8 mouse cellular contexts compared by ENCODE assay signal in the genomic region with DNA sequence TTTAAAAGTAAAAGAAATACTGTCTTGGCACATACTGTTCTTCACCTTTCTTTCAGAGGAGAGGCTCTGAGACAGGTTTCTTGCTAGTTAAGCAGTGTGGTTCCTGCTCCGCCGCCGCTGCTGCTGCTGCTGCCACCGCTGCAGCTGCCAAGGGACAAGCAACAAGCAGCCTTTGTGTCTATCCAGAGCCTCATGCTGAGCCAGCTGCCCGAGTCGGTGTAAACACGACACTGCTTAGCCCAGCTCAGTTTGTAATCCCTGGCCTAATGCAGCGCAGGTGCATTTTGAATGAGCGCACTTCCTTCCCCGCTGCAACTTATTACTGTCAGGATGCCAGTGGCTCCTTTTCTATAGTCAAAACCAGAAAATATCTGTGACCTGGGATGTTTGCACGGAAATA.
DNase-seq lines count a peak whose midpoint lies in the region; ATAC-seq and TF ChIP-seq lines count a peak whose summit lies in the region.

No protein-coding gene starts in this region.

- TF ChIP-seq EP300 in heart, postnatal 0 days (IDR thresholded peaks at IDR 0.05; ENCODE audit: low read depth) = no peak

- H3K27me3 ChIP-seq in heart, postnatal 0 days (ENCODE audit: control insufficient read depth, insufficient read depth, low read length) = no peaks in the 10 kb centered on the region
- H3K27me3 ChIP-seq in hindbrain, embryonic 12.5 days = no peaks in the 10 kb centered on the region
- H3K27me3 ChIP-seq in midbrain, embryonic 10.5 days (ENCODE audit: low read depth, poor library complexity, severe bottlenecking) = no peaks in the 10 kb centered on the region
- no peaks in the 10 kb centered on the region for H3K27me3 ChIP-seq in stomach, embryonic 16.5 days (ENCODE audit: control insufficient read depth, insufficient read depth, low read length)

- no peak for TF ChIP-seq CTCF in heart, postnatal 0 days (IDR thresholded peaks at IDR 0.05; ENCODE audit: low read depth)

- no peak for DNase-seq in heart, postnatal 0 days (ENCODE audit: low spot score)
- no peak for DNase-seq in heart, adult 11 months
- peak; percentile 35 for DNase-seq in embryo, embryonic 11.5 days (ENCODE audit: low read depth, low spot score)
- DNase-seq in midbrain, embryonic 10.5 days (ENCODE audit: low spot score) = peak; percentile 75
- no peak for DNase-seq in adrenal gland, adult 18-20 months (ENCODE audit: low spot score in 2 of 2)

- no peak overlapping the region for H3K4me2 ChIP-seq in heart, postnatal 0 days (ENCODE audit: low read depth, low read length)
- peak overlapping the region; percentile 25 for H3K4me2 ChIP-seq in hindbrain, embryonic 12.5 days (replicated peaks)
- no peak overlapping the region for H3K4me2 ChIP-seq in stomach, embryonic 16.5 days (ENCODE audit: low read depth, low read length)

- no peak overlapping the region for H3K9ac ChIP-seq in heart, postnatal 0 days (replicated peaks; ENCODE audit: low read depth, low read length)
- H3K9ac ChIP-seq in hindbrain, embryonic 12.5 days = no peak overlapping the region
- peak overlapping the region; percentile 35; the same call in 1 of the 2 replicates for H3K9ac ChIP-seq in stomach, embryonic 16.5 days (ENCODE audit: low read length)

- no peaks in the 10 kb centered on the region for H3K36me3 ChIP-seq in heart, postnatal 0 days (replicated peaks; ENCODE audit: control insufficient read depth, insufficient read depth, low read length)
- H3K36me3 ChIP-seq in hindbrain, embryonic 12.5 days = no peaks in the 10 kb centered on the region
- H3K36me3 ChIP-seq in midbrain, embryonic 10.5 days = no peaks in the 10 kb centered on the region
- H3K36me3 ChIP-seq in stomach, embryonic 16.5 days (ENCODE audit: control insufficient read depth, insufficient read depth, low read length) = no peaks in the 10 kb centered on the region

- 43% methylated on average over 11 of the region's 11 CpGs for WGBS in heart, postnatal 0 days
- 4% methylated on average over 11 of the region's 11 CpGs for WGBS in hindbrain, embryonic 12.5 days
- WGBS in midbrain, embryonic 10.5 days = 3% methylated on average over 11 of the region's 11 CpGs
- 17% methylated on average over 11 of the region's 11 CpGs for WGBS in stomach, embryonic 16.5 days

- H3K27ac ChIP-seq in heart, postnatal 0 days (ENCODE audit: low read depth) = peak overlapping the region; percentile 43; the same call in 1 of the 2 replicates
- H3K27ac ChIP-seq in hindbrain, embryonic 12.5 days = peak overlapping the region; percentile 91
- peak overlapping the region; percentile 92 for H3K27ac ChIP-seq in midbrain, embryonic 10.5 days (replicated peaks)
- peak overlapping the region; percentile 66 for H3K27ac ChIP-seq in stomach, embryonic 16.5 days (ENCODE audit: low read length)

- H3K9me3 ChIP-seq in heart, postnatal 0 days (replicated peaks; ENCODE audit: control insufficient read depth, low read length) = no peaks in the 10 kb centered on the region
- no peaks in the 10 kb centered on the region for H3K9me3 ChIP-seq in hindbrain, embryonic 12.5 days (replicated peaks)
- no peaks in the 10 kb centered on the region for H3K9me3 ChIP-seq in midbrain, embryonic 10.5 days (replicated peaks)
- no peaks in the 10 kb centered on the region for H3K9me3 ChIP-seq in stomach, embryonic 16.5 days (replicated peaks; ENCODE audit: control insufficient read depth, low read length)

- H3K4me3 ChIP-seq in heart, postnatal 0 days (ENCODE audit: low read depth, low read length) = no peak overlapping the region
- no peak overlapping the region for H3K4me3 ChIP-seq in hindbrain, embryonic 12.5 days
- peak overlapping the region; percentile 34 for H3K4me3 ChIP-seq in midbrain, embryonic 10.5 days
- no peak overlapping the region for H3K4me3 ChIP-seq in stomach, embryonic 16.5 days (replicated peaks; ENCODE audit: low read length)

- H3K4me1 ChIP-seq in heart, postnatal 0 days (ENCODE audit: control insufficient read depth, insufficient read depth) = no peaks in the 10 kb centered on the region
- peaks cover 12% of the 10 kb centered on the region for H3K4me1 ChIP-seq in hindbrain, embryonic 12.5 days
- peaks cover 45% of the 10 kb centered on the region for H3K4me1 ChIP-seq in midbrain, embryonic 10.5 days
- H3K4me1 ChIP-seq in stomach, embryonic 16.5 days (ENCODE audit: control insufficient read depth, insufficient read depth, low read length) = peaks cover 7% of the 10 kb centered on the region; the same call in 1 of the 2 replicates

- no peak for ATAC-seq in heart, postnatal 0 days (ENCODE audit: insufficient read depth, low read depth)
- ATAC-seq in hindbrain, embryonic 12.5 days (ENCODE audit: low FRiP score) = peak; percentile 81
- no peak for ATAC-seq in stomach, embryonic 16.5 days (ENCODE audit: insufficient read depth, low FRiP score)
- ATAC-seq in CD4-positive, CD25-positive, alpha-beta regulatory T cell, adult 4 months = no peak

Comparison
In these comparisons a context has a peak if more than half of its experiments do, and no peak if none do; other contexts are left out.
1. DNase-seq: peak in embryo, embryonic 11.5 days (single experiment) and midbrain, embryonic 10.5 days (single experiment); none in heart, postnatal 0 days (single experiment), heart, adult 11 months (single experiment) and adrenal gland, adult 18-20 months (0 of 2).
2. Peak in every context shown above with its lines, with median percentiles within 50 percentile points of each other: H3K27ac ChIP-seq.